Mouse (Mus musculus): ENCODE data around the gene Gls. TPM values are rescaled to one million over a fixed set of nuclear protein-coding genes. Genes with fewer than 3 reads are reported as not detected.

The Gls gene
- total RNA-seq, 2 experiments from 2014 or later: 34.4 to 75.8 TPM

- ATAC-seq (replicated peaks; ENCODE audit: low FRiP score, poor library complexity, severe bottlenecking): no peak
These were observed 18.2 kb upstream of the Gls start for GRCm38 (mm10) chr1:52251038-52251735.

- no peak for ATAC-seq (replicated peaks; ENCODE audit: low FRiP score, poor library complexity, severe bottlenecking)
These were observed 16.0 kb upstream of the Gls start for GRCm38 (mm10) chr1:52248899-52249556.

- ATAC-seq (replicated peaks; ENCODE audit: low FRiP score, poor library complexity, severe bottlenecking): no peak
These were observed 9.2 kb upstream of the Gls start for GRCm38 (mm10) chr1:52242270-52242669.

- no peak for ATAC-seq (replicated peaks; ENCODE audit: low FRiP score, poor library complexity, severe bottlenecking)
These were observed 279 bp downstream of the Gls start for GRCm38 (mm10) chr1:52232766-52233140.

GRCm38 (mm10) chr1:52231939-52232765, 880 bp downstream of the Gls start:
- peak; percentile 20; the same call in 1 of the 2 replicates for ATAC-seq (replicated peaks; ENCODE audit: low FRiP score, poor library complexity, severe bottlenecking)

- ATAC-seq (replicated peaks; ENCODE audit: low FRiP score, poor library complexity, severe bottlenecking): no peak
These were observed 2.6 kb downstream of the Gls start for GRCm38 (mm10) chr1:52230404-52230803.

- ATAC-seq (replicated peaks; ENCODE audit: low FRiP score, poor library complexity, severe bottlenecking): no peak
These were observed 4.9 kb downstream of the Gls start for GRCm38 (mm10) chr1:52228178-52228577.

GRCm38 (mm10) chr1:52226416-52226815, 6.6 kb downstream of the Gls start:
- ATAC-seq (replicated peaks; ENCODE audit: low FRiP score, poor library complexity, severe bottlenecking): no peak

GRCm38 (mm10) chr1:52216766-52217165, 16.3 kb downstream of the Gls start:
- ATAC-seq (replicated peaks; ENCODE audit: low FRiP score, poor library complexity, severe bottlenecking): no peak

GRCm38 (mm10) chr1:52182992-52183391, 50.0 kb downstream of the Gls start:
- no peak for ATAC-seq (replicated peaks; ENCODE audit: low FRiP score, poor library complexity, severe bottlenecking)

GRCm38 (mm10) chr1:52181994-52182393, 51.0 kb downstream of the Gls start:
- no peak for ATAC-seq (replicated peaks; ENCODE audit: low FRiP score, poor library complexity, severe bottlenecking)

GRCm38 (mm10) chr1:52179939-52180568, 53.0 kb downstream of the Gls start:
- no peak for ATAC-seq (replicated peaks; ENCODE audit: low FRiP score, poor library complexity, severe bottlenecking)

- ATAC-seq (replicated peaks; ENCODE audit: low FRiP score, poor library complexity, severe bottlenecking): no peak
These were observed 56.0 kb downstream of the Gls start for GRCm38 (mm10) chr1:52176999-52177398.

GRCm38 (mm10) chr1:52175983-52176382, 57.0 kb downstream of the Gls start:
- ATAC-seq (replicated peaks; ENCODE audit: low FRiP score, poor library complexity, severe bottlenecking): no peak

GRCm38 (mm10) chr1:52175321-52175720, 57.7 kb downstream of the Gls start:
- no peak for ATAC-seq (replicated peaks; ENCODE audit: low FRiP score, poor library complexity, severe bottlenecking)

- no peak for ATAC-seq (replicated peaks; ENCODE audit: low FRiP score, poor library complexity, severe bottlenecking)
These were observed 61.8 kb downstream of the Gls start for GRCm38 (mm10) chr1:52171271-52171670.

- ATAC-seq (replicated peaks; ENCODE audit: low FRiP score, poor library complexity, severe bottlenecking): no peak
These were observed 62.3 kb downstream of the Gls start for GRCm38 (mm10) chr1:52170747-52171146.

- peak; percentile 51; the same call in 1 of the 2 replicates for ATAC-seq (replicated peaks; ENCODE audit: low FRiP score, poor library complexity, severe bottlenecking)
These were observed 63.0 kb downstream of the Gls start for GRCm38 (mm10) chr1:52170057-52170456.

- no peak for ATAC-seq (replicated peaks; ENCODE audit: low FRiP score, poor library complexity, severe bottlenecking)
These were observed 66.3 kb downstream of the Gls start for GRCm38 (mm10) chr1:52166652-52167220.

Measured in erythroblast, adult 5-6 weeks (primary cell).